Mouse (Mus musculus) ES-Bruce4 (cell line): ENCODE measurements around the gene Dmd.

Experiments used
- CTCF ChIP-seq: IDR thresholded peaks from one replicate; pipeline ENCODE4 v1.8.1; 2011; ENCODE audit warnings: low read depth, low read length
- POLR2A ChIP-seq: IDR thresholded peaks from one replicate; pipeline ENCODE4 v1.8.1; 2011; ENCODE audit warnings: low read length; ENCODE audit not compliant: insufficient read depth

DNA sequence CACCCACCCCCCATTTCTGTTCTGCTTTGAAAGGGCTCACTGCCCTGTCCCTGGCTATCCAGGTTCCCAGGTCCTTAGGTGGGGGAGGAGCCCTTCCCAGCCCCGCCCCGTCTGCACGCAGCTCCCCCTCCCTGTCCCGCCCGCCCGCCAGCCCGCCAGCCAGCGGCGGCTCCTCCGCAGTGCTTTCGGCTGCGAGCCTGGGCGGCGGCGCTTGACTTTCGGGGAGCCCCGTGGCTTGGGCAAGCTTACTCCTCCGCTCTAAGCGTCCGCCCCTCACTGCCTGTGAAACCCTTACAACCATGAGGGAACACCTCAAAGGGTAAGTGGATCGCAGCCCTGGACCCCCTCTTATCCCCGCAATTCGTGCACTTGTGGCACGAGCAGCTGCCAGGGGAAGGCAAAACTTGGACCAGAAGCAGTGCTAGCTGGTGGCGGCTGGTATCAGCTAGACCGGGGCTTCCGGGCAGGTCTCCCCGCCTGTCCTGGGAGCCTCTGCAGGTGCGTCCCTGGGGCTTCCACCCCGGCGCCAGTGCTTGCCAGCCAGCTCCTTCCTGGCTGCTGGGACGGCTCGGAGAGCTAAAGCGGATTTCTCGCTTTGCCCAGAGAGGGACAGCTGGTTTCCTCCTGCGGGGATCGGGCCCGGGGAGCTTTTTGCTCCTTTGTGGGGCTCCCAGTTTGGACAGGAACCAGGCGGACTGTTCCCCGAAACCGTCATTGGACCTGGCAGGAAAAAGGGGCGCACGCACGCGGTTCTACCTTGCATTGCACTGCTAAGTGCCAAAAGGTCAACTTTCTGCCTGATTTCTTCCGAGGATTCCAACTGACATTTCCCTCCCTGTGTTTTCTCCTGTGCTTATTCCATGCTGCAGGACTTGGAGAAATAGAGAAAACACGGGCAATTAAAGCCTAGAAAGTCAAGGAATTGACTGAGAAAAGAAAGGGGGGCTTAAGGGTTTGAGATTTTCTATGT, 2099.8 kb downstream of the Dmd start:
- TF ChIP-seq CTCF (no peak), POLR2A (no peak)
